Mouse (Mus musculus): ENCODE measurements around the gene Nos1ap.

DNA sequence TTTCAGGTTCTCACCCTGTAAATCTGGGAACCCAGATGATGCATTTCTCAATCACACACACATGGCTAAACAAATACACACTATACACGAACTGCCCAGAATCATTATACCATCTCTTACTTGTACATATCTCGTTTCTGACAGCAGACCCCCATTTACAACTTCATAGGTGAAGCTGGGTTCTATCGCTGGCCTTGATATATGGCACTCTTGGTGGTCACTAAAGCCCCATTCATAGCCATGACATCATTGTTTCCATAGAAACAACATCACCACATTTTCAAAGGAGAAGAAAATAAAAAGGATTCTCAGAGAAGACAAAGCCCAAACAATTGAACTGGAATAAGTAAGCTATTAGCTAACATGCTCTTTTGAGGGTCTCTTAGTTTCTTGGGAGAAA, 174.3 kb downstream of the Nos1ap start:
- no peak for TF ChIP-seq CTCF (IDR thresholded peaks at IDR 0.05; ENCODE audit: borderline replicate concordance, insufficient read depth, low read length)
- no peak for TF ChIP-seq POLR2A (IDR thresholded peaks at IDR 0.05; ENCODE audit: low read depth, low read length)

All from embryonic fibroblast, embryonic 13.5 days (primary cell).